Mouse (Mus musculus): ENCODE data around the gene Tm9sf4. TPM values are rescaled to one million over a fixed set of nuclear protein-coding genes. Genes with fewer than 3 reads are reported as not detected.
A peak's percentile ranks its signal among the peaks of the same experiment; 100 is the strongest.

The Tm9sf4 gene
- polyA plus RNA-seq, 1 experiment = 2.4 TPM

DNA sequence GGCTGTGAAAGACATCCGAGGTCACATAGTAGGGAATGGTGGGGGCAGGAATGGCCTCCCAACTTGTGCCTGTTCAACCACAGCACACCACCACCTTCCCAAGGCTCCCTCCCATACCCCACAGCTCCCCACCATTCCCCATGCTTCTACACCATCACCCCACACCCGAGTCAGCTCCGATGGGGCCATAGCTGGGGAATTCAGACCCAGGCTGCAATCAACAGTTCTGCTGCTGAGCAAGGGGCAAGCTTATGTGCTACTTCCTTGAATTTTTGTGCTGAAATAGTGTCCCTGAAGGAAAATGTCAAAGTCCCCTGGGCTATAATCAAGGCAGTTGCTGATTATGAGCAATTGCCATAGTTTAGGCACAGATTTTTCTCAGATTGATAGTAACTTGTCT, 57.4 kb downstream of the Tm9sf4 start:
- TF ChIP-seq TAL1 (IDR thresholded peaks at IDR 0.05; ENCODE audit: low read length) (no peak), GATA1 (IDR thresholded peaks at IDR 0.05; ENCODE audit: low read length) (no peak)
- Histone ChIP-seq H3K27me3 (ENCODE audit: control insufficient read depth) (no peaks in the 10 kb centered on the region), H3K9me3 (ENCODE audit: control insufficient read depth, low read length) (no peaks in the 10 kb centered on the region), H3K4me1 (ENCODE audit: control insufficient read depth) (peaks cover 72% of the 10 kb centered on the region), H3K36me3 (ENCODE audit: control insufficient read depth) (peaks cover 17% of the 10 kb centered on the region), H3K4me3 (replicated peaks) (no peak overlapping the region)

GRCm38 (mm10) chr2:153221620-153222019, 60.5 kb downstream of the Tm9sf4 start:
- no peaks in the 10 kb centered on the region for H3K27me3 ChIP-seq (ENCODE audit: control insufficient read depth)
- H3K4me3 ChIP-seq (replicated peaks) = peak overlapping the region; percentile 52
- no peaks in the 10 kb centered on the region for H3K9me3 ChIP-seq (ENCODE audit: control insufficient read depth, low read length)
- TF ChIP-seq GATA1 (IDR thresholded peaks at IDR 0.05; ENCODE audit: low read length) (peak; percentile 87), TAL1 (IDR thresholded peaks at IDR 0.05; ENCODE audit: low read length) (peak; percentile 65)
- peaks cover 83% of the 10 kb centered on the region for H3K4me1 ChIP-seq (ENCODE audit: control insufficient read depth)
- peaks cover 41% of the 10 kb centered on the region for H3K36me3 ChIP-seq (ENCODE audit: control insufficient read depth)

GRCm38 (mm10) chr2:153222130-153222529, 61.0 kb downstream of the Tm9sf4 start:
- Histone ChIP-seq H3K36me3 (ENCODE audit: control insufficient read depth) (peaks cover 46% of the 10 kb centered on the region), H3K4me3 (replicated peaks) (peak overlapping the region; percentile 52), H3K4me1 (ENCODE audit: control insufficient read depth) (peaks cover 88% of the 10 kb centered on the region), H3K9me3 (ENCODE audit: control insufficient read depth, low read length) (no peaks in the 10 kb centered on the region), H3K27me3 (ENCODE audit: control insufficient read depth) (no peaks in the 10 kb centered on the region)
- TF ChIP-seq TAL1 (IDR thresholded peaks at IDR 0.05; ENCODE audit: low read length) = no peak
- TF ChIP-seq GATA1 (IDR thresholded peaks at IDR 0.05; ENCODE audit: low read length) = no peak

- Histone ChIP-seq H3K4me1 (ENCODE audit: control insufficient read depth) (peaks cover 93% of the 10 kb centered on the region), H3K9me3 (ENCODE audit: control insufficient read depth, low read length) (no peaks in the 10 kb centered on the region), H3K4me3 (replicated peaks) (no peak overlapping the region), H3K27me3 (ENCODE audit: control insufficient read depth) (no peaks in the 10 kb centered on the region), H3K36me3 (ENCODE audit: control insufficient read depth) (peaks cover 51% of the 10 kb centered on the region)
- TF ChIP-seq GATA1 (IDR thresholded peaks at IDR 0.05; ENCODE audit: low read length) = no peak
- no peak for TF ChIP-seq TAL1 (IDR thresholded peaks at IDR 0.05; ENCODE audit: low read length)
Measured at GRCm38 (mm10) chr2:153222566-153222965, 61.5 kb downstream of the Tm9sf4 start.

DNA sequence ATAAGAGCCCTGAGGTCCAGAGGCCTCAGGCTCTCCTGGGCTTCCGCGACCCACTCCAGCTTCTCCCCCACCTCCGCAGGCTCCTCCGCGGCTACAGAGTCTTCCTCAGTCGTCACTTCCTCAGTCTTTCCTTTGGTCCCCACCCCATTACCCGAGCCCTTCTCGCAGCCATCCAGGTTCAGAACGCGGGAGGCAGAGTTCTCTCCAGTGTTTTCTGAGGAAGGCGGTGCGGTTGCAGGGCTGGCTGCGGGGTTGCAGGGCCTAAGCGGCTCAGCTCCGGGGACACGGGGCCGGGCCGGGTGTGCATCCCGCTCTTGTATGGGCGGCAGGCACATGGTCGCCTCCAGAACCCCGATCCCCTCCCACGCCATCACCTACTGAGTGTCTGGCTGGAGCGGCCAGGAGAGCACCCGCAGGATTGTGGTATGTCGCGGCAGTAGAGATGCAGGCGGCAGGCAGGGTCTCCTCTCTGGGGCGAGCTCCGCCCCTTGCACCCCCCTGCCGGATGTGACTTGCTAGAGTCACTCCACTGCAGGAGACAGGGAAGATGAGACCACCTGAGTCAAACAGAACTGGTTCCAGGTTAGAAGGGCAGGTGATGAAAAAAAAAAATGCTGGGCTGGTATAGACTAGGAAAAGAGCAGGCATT, 64.0 kb downstream of the Tm9sf4 start, which contains the start of gene Tspyl3:
Gene Tspyl3 (minus strand): TSS at position 496 of the 649 bp plus-strand sequence.
- Histone ChIP-seq H3K4me1 (ENCODE audit: control insufficient read depth) (peaks cover 98% of the 10 kb centered on the region), H3K27me3 (ENCODE audit: control insufficient read depth) (no peaks in the 10 kb centered on the region), H3K36me3 (ENCODE audit: control insufficient read depth) (peaks cover 70% of the 10 kb centered on the region), H3K4me3 (replicated peaks) (peak within 1 kb of the TSS; percentile 63), H3K9me3 (ENCODE audit: control insufficient read depth, low read length) (no peaks in the 10 kb centered on the region)
- no peak for TF ChIP-seq TAL1 (IDR thresholded peaks at IDR 0.05; ENCODE audit: low read length)

DNA sequence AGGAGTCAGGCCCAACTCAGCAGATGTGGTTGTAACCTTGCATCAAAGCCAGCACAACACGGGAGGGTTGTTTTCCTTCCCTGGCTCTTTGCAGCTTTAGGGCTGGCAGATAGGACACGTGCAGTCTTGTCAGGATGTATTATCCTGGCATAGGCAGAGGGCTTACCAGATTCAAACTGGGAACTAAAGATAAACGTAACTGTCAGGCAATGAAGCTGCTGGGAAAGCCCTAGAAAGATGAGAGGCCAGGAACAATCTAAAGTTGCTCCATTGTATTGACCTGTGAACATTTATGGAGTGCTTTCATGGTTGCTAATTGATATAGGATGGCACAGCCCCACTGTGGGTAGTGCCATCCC, 64.5 kb downstream of the Tm9sf4 start:
- Histone ChIP-seq H3K36me3 (ENCODE audit: control insufficient read depth) (peaks cover 72% of the 10 kb centered on the region), H3K27me3 (ENCODE audit: control insufficient read depth) (no peaks in the 10 kb centered on the region), H3K4me1 (ENCODE audit: control insufficient read depth) (peaks cover 98% of the 10 kb centered on the region), H3K4me3 (replicated peaks) (peak overlapping the region; percentile 63), H3K9me3 (ENCODE audit: control insufficient read depth, low read length) (no peaks in the 10 kb centered on the region)
- TF ChIP-seq GATA1 (IDR thresholded peaks at IDR 0.05; ENCODE audit: low read length) (no peak), TAL1 (IDR thresholded peaks at IDR 0.05; ENCODE audit: low read length) (no peak)

GRCm38 (mm10) chr2:153227959-153228358, 66.9 kb downstream of the Tm9sf4 start:
- Histone ChIP-seq H3K4me3 (replicated peaks) (peak overlapping the region; percentile 29), H3K4me1 (ENCODE audit: control insufficient read depth) (peaks cover 93% of the 10 kb centered on the region), H3K27me3 (ENCODE audit: control insufficient read depth) (no peaks in the 10 kb centered on the region), H3K36me3 (ENCODE audit: control insufficient read depth) (peaks cover 89% of the 10 kb centered on the region), H3K9me3 (ENCODE audit: control insufficient read depth, low read length) (no peaks in the 10 kb centered on the region)
- TF ChIP-seq GATA1 (IDR thresholded peaks at IDR 0.05; ENCODE audit: low read length) (peak; percentile 64), TAL1 (IDR thresholded peaks at IDR 0.05; ENCODE audit: low read length) (peak; percentile 68)

- Histone ChIP-seq H3K4me3 (replicated peaks) (peak overlapping the region; percentile 29), H3K36me3 (ENCODE audit: control insufficient read depth) (peaks cover 92% of the 10 kb centered on the region), H3K27me3 (ENCODE audit: control insufficient read depth) (no peaks in the 10 kb centered on the region), H3K9me3 (ENCODE audit: control insufficient read depth, low read length) (no peaks in the 10 kb centered on the region), H3K4me1 (ENCODE audit: control insufficient read depth) (peaks cover 88% of the 10 kb centered on the region)
- TF ChIP-seq TAL1 (IDR thresholded peaks at IDR 0.05; ENCODE audit: low read length) (no peak), GATA1 (IDR thresholded peaks at IDR 0.05; ENCODE audit: low read length) (no peak)
Measured at GRCm38 (mm10) chr2:153228523-153228922, 67.4 kb downstream of the Tm9sf4 start.

DNA sequence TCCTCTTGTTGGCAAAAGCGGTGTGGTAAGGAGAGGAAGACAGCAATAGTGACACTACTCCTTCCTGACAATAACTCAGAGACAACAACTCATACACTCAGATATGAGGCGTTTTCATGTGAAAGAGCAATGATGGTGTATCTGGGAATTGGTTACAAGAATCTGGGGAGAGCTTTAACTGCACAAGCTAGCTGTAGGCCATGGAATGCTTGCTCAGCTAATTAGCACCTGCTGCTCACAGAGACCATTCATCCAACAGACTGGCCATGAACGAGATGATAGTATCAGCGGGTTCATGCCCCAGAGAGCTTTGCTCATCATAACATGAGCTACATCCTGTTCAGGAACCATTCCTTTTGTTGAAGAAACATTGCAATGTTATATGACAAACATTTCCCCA, 76.1 kb downstream of the Tm9sf4 start:
- Histone ChIP-seq H3K27me3 (ENCODE audit: control insufficient read depth) (no peaks in the 10 kb centered on the region), H3K4me3 (replicated peaks) (no peak overlapping the region), H3K9me3 (ENCODE audit: control insufficient read depth, low read length) (no peaks in the 10 kb centered on the region), H3K4me1 (ENCODE audit: control insufficient read depth) (peaks cover 65% of the 10 kb centered on the region), H3K36me3 (ENCODE audit: control insufficient read depth) (peaks cover 79% of the 10 kb centered on the region)
- TF ChIP-seq TAL1 (IDR thresholded peaks at IDR 0.05; ENCODE audit: low read length) (no peak), GATA1 (IDR thresholded peaks at IDR 0.05; ENCODE audit: low read length) (no peak)

GRCm38 (mm10) chr2:153237891-153238290, 76.8 kb downstream of the Tm9sf4 start:
- H3K36me3 ChIP-seq (ENCODE audit: control insufficient read depth) = peaks cover 73% of the 10 kb centered on the region
- H3K9me3 ChIP-seq (ENCODE audit: control insufficient read depth, low read length) = no peaks in the 10 kb centered on the region
- peak overlapping the region; percentile 88 for H3K4me3 ChIP-seq (replicated peaks)
- H3K4me1 ChIP-seq (ENCODE audit: control insufficient read depth) = peaks cover 69% of the 10 kb centered on the region
- no peaks in the 10 kb centered on the region for H3K27me3 ChIP-seq (ENCODE audit: control insufficient read depth)
- TF ChIP-seq TAL1 (IDR thresholded peaks at IDR 0.05; ENCODE audit: low read length) (no peak), GATA1 (IDR thresholded peaks at IDR 0.05; ENCODE audit: low read length) (no peak)
